Comparison of ENCODE assay signal across 12 mouse cellular contexts in the genomic region with DNA sequence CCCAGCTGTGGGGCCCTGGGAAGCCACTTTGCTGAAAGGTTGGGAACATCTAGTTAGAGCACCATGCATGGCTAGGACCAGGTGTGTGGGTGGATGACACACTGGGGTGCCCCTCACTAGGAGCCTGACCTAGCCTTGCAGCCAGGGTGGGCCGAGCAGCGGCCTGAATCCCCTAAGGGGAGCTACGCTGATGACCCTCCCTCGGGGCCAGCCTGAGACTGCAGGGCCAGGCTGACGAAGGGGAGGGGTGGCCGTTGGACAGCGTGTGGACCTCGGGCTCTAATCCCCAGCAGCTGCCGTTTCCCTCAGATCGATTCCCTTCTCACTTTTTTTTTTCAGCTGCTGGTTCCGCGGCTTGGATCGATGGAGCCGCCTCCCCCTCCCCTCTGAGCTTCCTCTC. TPM values are rescaled to one million over a fixed set of nuclear protein-coding genes. Genes with fewer than 3 reads are reported as not detected.
A peak's percentile ranks its signal among the peaks of the same experiment; 100 is the strongest.
DNase-seq lines count a peak whose midpoint lies in the region; ATAC-seq and TF ChIP-seq lines count a peak whose summit lies in the region.
"Had no signal": no experiment of that assay in that cellular context is flagged by ENCODE, and none has a peak within 500 bp of the region (broad histone marks: within the 10 kb centered on the region; RNA-seq: fewer than 3 reads in every experiment).

No protein-coding gene starts in this region.

- H3K27me3 ChIP-seq in intestine, embryonic 15.5 days (replicated peaks), result peaks cover 83% of the 10 kb centered on the region
- peaks cover 71% of the 10 kb centered on the region for H3K27me3 ChIP-seq in intestine, postnatal 0 days (replicated peaks; ENCODE audit: control insufficient read depth, insufficient read depth, low read length)
- H3K27me3 ChIP-seq in embryonic facial prominence, embryonic 13.5 days, result peaks cover 94% of the 10 kb centered on the region
- H3K27me3 ChIP-seq in limb, embryonic 10.5 days (ENCODE audit: low read depth, poor library complexity, severe bottlenecking), result peaks cover 98% of the 10 kb centered on the region
- peaks cover 35% of the 10 kb centered on the region for H3K27me3 ChIP-seq in neural tube, embryonic 11.5 days (ENCODE audit: control insufficient read depth, insufficient read depth, low read length)

- no peaks in the 10 kb centered on the region for H3K36me3 ChIP-seq in intestine, embryonic 15.5 days
- H3K36me3 ChIP-seq in intestine, postnatal 0 days (ENCODE audit: control insufficient read depth, insufficient read depth), result no peaks in the 10 kb centered on the region
- H3K36me3 ChIP-seq in embryonic facial prominence, embryonic 13.5 days, result no peaks in the 10 kb centered on the region
- H3K36me3 ChIP-seq in limb, embryonic 10.5 days, result no peaks in the 10 kb centered on the region
- no peaks in the 10 kb centered on the region for H3K36me3 ChIP-seq in neural tube, embryonic 11.5 days (ENCODE audit: control insufficient read depth, insufficient read depth, low read length)
- H3K36me3 ChIP-seq: heart, embryonic 15.5 days had no signal

- DNase-seq in limb, embryonic 10.5 days (ENCODE audit: low spot score), result peak; percentile 60
- no peak for DNase-seq in neural tube, embryonic 11.5 days (ENCODE audit: low spot score)
- DNase-seq in cerebellum, adult 18-20 months, result no peak
- no peak for DNase-seq in thymus, postnatal 0 days (ENCODE audit: low spot score)
- DNase-seq: lung, postnatal 10 days; right cerebral cortex, adult 18-20 months had no signal

- no peak overlapping the region for H3K4me3 ChIP-seq in intestine, embryonic 15.5 days (replicated peaks)
- no peak overlapping the region for H3K4me3 ChIP-seq in intestine, postnatal 0 days (ENCODE audit: low read depth, low read length)
- no peak overlapping the region for H3K4me3 ChIP-seq in embryonic facial prominence, embryonic 13.5 days
- H3K4me3 ChIP-seq in limb, embryonic 10.5 days, result peak overlapping the region; percentile 39
- H3K4me3 ChIP-seq in neural tube, embryonic 11.5 days (ENCODE audit: low read depth, low read length), result no peak overlapping the region
- H3K4me3 ChIP-seq: erythroblast, embryonic 14.5 days; heart, embryonic 15.5 days had no signal

- H3K4me2 ChIP-seq in intestine, embryonic 15.5 days (replicated peaks), result peak overlapping the region; percentile 19; the same call in 1 of the 2 replicates
- H3K4me2 ChIP-seq in intestine, postnatal 0 days (replicated peaks; ENCODE audit: low read depth), result no peak overlapping the region
- peak overlapping the region; percentile 9; the same call in 1 of the 2 replicates for H3K4me2 ChIP-seq in embryonic facial prominence, embryonic 13.5 days
- H3K4me2 ChIP-seq in neural tube, embryonic 11.5 days (ENCODE audit: low read depth), result peak overlapping the region; percentile 25
- H3K4me2 ChIP-seq: heart, embryonic 15.5 days had no signal

- no peaks in the 10 kb centered on the region for H3K9me3 ChIP-seq in intestine, embryonic 15.5 days
- no peaks in the 10 kb centered on the region for H3K9me3 ChIP-seq in intestine, postnatal 0 days (ENCODE audit: control insufficient read depth)
- no peaks in the 10 kb centered on the region for H3K9me3 ChIP-seq in embryonic facial prominence, embryonic 13.5 days
- H3K9me3 ChIP-seq in limb, embryonic 10.5 days (replicated peaks), result no peaks in the 10 kb centered on the region
- no peaks in the 10 kb centered on the region for H3K9me3 ChIP-seq in neural tube, embryonic 11.5 days (ENCODE audit: control insufficient read depth, low read length)
- H3K9me3 ChIP-seq: heart, embryonic 15.5 days had no signal

- H3K27ac ChIP-seq in intestine, embryonic 15.5 days, result no peak overlapping the region
- H3K27ac ChIP-seq in intestine, postnatal 0 days (ENCODE audit: low read depth, low read length), result no peak overlapping the region
- no peak overlapping the region for H3K27ac ChIP-seq in embryonic facial prominence, embryonic 13.5 days
- peak overlapping the region; percentile 70 for H3K27ac ChIP-seq in limb, embryonic 10.5 days
- H3K27ac ChIP-seq in neural tube, embryonic 11.5 days (ENCODE audit: low read depth, low read length), result peak overlapping the region; percentile 65
- H3K27ac ChIP-seq: heart, embryonic 15.5 days had no signal

- no peak overlapping the region; the same call in 1 of the 2 replicates for H3K9ac ChIP-seq in intestine, embryonic 15.5 days
- H3K9ac ChIP-seq in intestine, postnatal 0 days (ENCODE audit: low read depth, low read length), result no peak overlapping the region
- no peak overlapping the region for H3K9ac ChIP-seq in embryonic facial prominence, embryonic 13.5 days
- no peak overlapping the region for H3K9ac ChIP-seq in neural tube, embryonic 11.5 days (ENCODE audit: low read length)
- H3K9ac ChIP-seq: heart, embryonic 15.5 days had no signal

- TF ChIP-seq CTCF in intestine, postnatal 0 days (IDR thresholded peaks at IDR 0.05; ENCODE audit: low read depth), result no peak

- peaks cover 55% of the 10 kb centered on the region for H3K4me1 ChIP-seq in intestine, embryonic 15.5 days (replicated peaks)
- peaks cover 9% of the 10 kb centered on the region for H3K4me1 ChIP-seq in intestine, postnatal 0 days (replicated peaks; ENCODE audit: control insufficient read depth, insufficient read depth, low read length)
- peaks cover 77% of the 10 kb centered on the region for H3K4me1 ChIP-seq in embryonic facial prominence, embryonic 13.5 days
- H3K4me1 ChIP-seq in limb, embryonic 10.5 days, result peaks cover 100% of the 10 kb centered on the region
- H3K4me1 ChIP-seq in neural tube, embryonic 11.5 days (ENCODE audit: control insufficient read depth, insufficient read depth, low read length), result peaks cover 69% of the 10 kb centered on the region

- ATAC-seq in intestine, embryonic 15.5 days, result no peak
- ATAC-seq in intestine, postnatal 0 days, result no peak
- no peak for ATAC-seq in embryonic facial prominence, embryonic 13.5 days (ENCODE audit: insufficient number of reproducible peaks, insufficient read depth, low FRiP score, low TSS enrichment, low read depth)
- ATAC-seq in neural tube, embryonic 11.5 days (ENCODE audit: insufficient read depth, low FRiP score, low TSS enrichment), result no peak
- no peak for ATAC-seq in CD4-positive, CD25-positive, alpha-beta regulatory T cell, adult 4 months

- WGBS in intestine, embryonic 15.5 days, result 5% methylated on average over 14 of the region's 14 CpGs
- WGBS in intestine, postnatal 0 days, result 4% methylated on average over 14 of the region's 14 CpGs
- 2% methylated on average over 14 of the region's 14 CpGs for WGBS in embryonic facial prominence, embryonic 13.5 days
- WGBS in limb, embryonic 10.5 days, result under 1% methylated on average over 14 of the region's 14 CpGs
- WGBS in neural tube, embryonic 11.5 days, result under 1% methylated on average over 13 of the region's 14 CpGs

RNA-seq across cellular contexts. Expression of a gene that starts 1.3 kb away (rescaled TPM):
- polyA plus RNA-seq in intestine, embryonic 15.5 days (2015; fragmentation: Nextera tagmentation; extraction: Ambion mirVana), result 2.6 and 2.7 TPM in 2 replicates
- polyA plus RNA-seq in intestine, postnatal 0 days (2015; fragmentation: Nextera tagmentation; extraction: Ambion mirVana), result 0.97 and 1.2 TPM in 2 replicates
- polyA plus RNA-seq in embryonic facial prominence, embryonic 13.5 days (2015; fragmentation: Nextera tagmentation; extraction: Ambion mirVana), result 0.30 and 0.45 TPM in 2 replicates
- 0.31 and 0.59 TPM in 2 replicates for polyA plus RNA-seq in limb, embryonic 10.5 days (2016; fragmentation: Nextera tagmentation; extraction: Ambion mirVana)
- 2.3 and 2.9 TPM in 2 replicates for polyA plus RNA-seq in neural tube, embryonic 11.5 days (2014; fragmentation: Nextera tagmentation; extraction: Ambion mirVana)
- polyA plus RNA-seq in CD4-positive, CD25-positive, alpha-beta regulatory T cell, adult 4 months (2017; shearing (Covaris generic)), result not detected
- not detected in 2 replicates for polyA plus RNA-seq in thymus, postnatal 0 days (2015; fragmentation: Nextera tagmentation; extraction: Ambion mirVana)
- polyA plus RNA-seq: erythroblast, embryonic 14.5 days had no signal

RNA-seq across cellular contexts. Expression of a gene that starts 13.2 kb away (rescaled TPM):
- 98.9 and 103 TPM in 2 replicates for polyA plus RNA-seq in intestine, embryonic 15.5 days (2015; fragmentation: Nextera tagmentation; extraction: Ambion mirVana)
- 121 and 124 TPM in 2 replicates for polyA plus RNA-seq in intestine, postnatal 0 days (2015; fragmentation: Nextera tagmentation; extraction: Ambion mirVana)
- polyA plus RNA-seq in embryonic facial prominence, embryonic 13.5 days (2015; fragmentation: Nextera tagmentation; extraction: Ambion mirVana), result 74.2 and 83.0 TPM in 2 replicates
- 50.4 and 61.7 TPM in 2 replicates for polyA plus RNA-seq in limb, embryonic 10.5 days (2016; fragmentation: Nextera tagmentation; extraction: Ambion mirVana)
- polyA plus RNA-seq in neural tube, embryonic 11.5 days (2014; fragmentation: Nextera tagmentation; extraction: Ambion mirVana), result 62.5 and 64.2 TPM in 2 replicates
- 10 to 100 TPM; 57.0 to 91.3 TPM for polyA plus RNA-seq in CD4-positive, CD25-positive, alpha-beta regulatory T cell, adult 4 months (2017; shearing (Covaris generic))
- polyA plus RNA-seq in thymus, postnatal 0 days (2015; fragmentation: Nextera tagmentation; extraction: Ambion mirVana), result 51.4 and 58.5 TPM in 2 replicates

RNA-seq across cellular contexts. Expression of a gene that starts 30.2 kb away (rescaled TPM):
- polyA plus RNA-seq in intestine, embryonic 15.5 days (2015; fragmentation: Nextera tagmentation; extraction: Ambion mirVana), result 35.9 and 36.9 TPM in 2 replicates
- 21.8 and 22.3 TPM in 2 replicates for polyA plus RNA-seq in intestine, postnatal 0 days (2015; fragmentation: Nextera tagmentation; extraction: Ambion mirVana)
- polyA plus RNA-seq in embryonic facial prominence, embryonic 13.5 days (2015; fragmentation: Nextera tagmentation; extraction: Ambion mirVana), result 30.6 and 31.5 TPM in 2 replicates
- 23.7 and 28.8 TPM in 2 replicates for polyA plus RNA-seq in limb, embryonic 10.5 days (2016; fragmentation: Nextera tagmentation; extraction: Ambion mirVana)
- 27.1 and 27.2 TPM in 2 replicates for polyA plus RNA-seq in neural tube, embryonic 11.5 days (2014; fragmentation: Nextera tagmentation; extraction: Ambion mirVana)
- polyA plus RNA-seq in CD4-positive, CD25-positive, alpha-beta regulatory T cell, adult 4 months (2017; shearing (Covaris generic)), result 1 to 10 TPM; 5.2 to 5.6 TPM
- 10.7 and 11.4 TPM in 2 replicates for polyA plus RNA-seq in thymus, postnatal 0 days (2015; fragmentation: Nextera tagmentation; extraction: Ambion mirVana)

RNA-seq across cellular contexts. Expression of a gene that starts 30.4 kb away (rescaled TPM):
- polyA plus RNA-seq in intestine, embryonic 15.5 days (2015; fragmentation: Nextera tagmentation; extraction: Ambion mirVana), result 2.2 and 2.4 TPM in 2 replicates
- 1.3 and 1.6 TPM in 2 replicates for polyA plus RNA-seq in intestine, postnatal 0 days (2015; fragmentation: Nextera tagmentation; extraction: Ambion mirVana)
- 1.1 and 1.5 TPM in 2 replicates for polyA plus RNA-seq in embryonic facial prominence, embryonic 13.5 days (2015; fragmentation: Nextera tagmentation; extraction: Ambion mirVana)
- 0.35 and 0.69 TPM in 2 replicates for polyA plus RNA-seq in limb, embryonic 10.5 days (2016; fragmentation: Nextera tagmentation; extraction: Ambion mirVana)
- 12.3 and 13.7 TPM in 2 replicates for polyA plus RNA-seq in neural tube, embryonic 11.5 days (2014; fragmentation: Nextera tagmentation; extraction: Ambion mirVana)
- not detected for polyA plus RNA-seq in CD4-positive, CD25-positive, alpha-beta regulatory T cell, adult 4 months (2017; shearing (Covaris generic))
- 0.30 and 0.39 TPM in 2 replicates for polyA plus RNA-seq in thymus, postnatal 0 days (2015; fragmentation: Nextera tagmentation; extraction: Ambion mirVana)

RNA-seq across cellular contexts. Expression of a gene that starts 57.3 kb away (rescaled TPM):
- polyA plus RNA-seq in intestine, embryonic 15.5 days (2015; fragmentation: Nextera tagmentation; extraction: Ambion mirVana), result 70.3 and 70.5 TPM in 2 replicates
- polyA plus RNA-seq in intestine, postnatal 0 days (2015; fragmentation: Nextera tagmentation; extraction: Ambion mirVana), result 17.1 and 17.6 TPM in 2 replicates
- 62.3 and 67.1 TPM in 2 replicates for polyA plus RNA-seq in embryonic facial prominence, embryonic 13.5 days (2015; fragmentation: Nextera tagmentation; extraction: Ambion mirVana)
- polyA plus RNA-seq in limb, embryonic 10.5 days (2016; fragmentation: Nextera tagmentation; extraction: Ambion mirVana), result 68.0 and 75.5 TPM in 2 replicates
- 44.8 and 48.3 TPM in 2 replicates for polyA plus RNA-seq in neural tube, embryonic 11.5 days (2014; fragmentation: Nextera tagmentation; extraction: Ambion mirVana)
- polyA plus RNA-seq in CD4-positive, CD25-positive, alpha-beta regulatory T cell, adult 4 months (2017; shearing (Covaris generic)), result not detected
- polyA plus RNA-seq in thymus, postnatal 0 days (2015; fragmentation: Nextera tagmentation; extraction: Ambion mirVana), result 9.9 and 10.2 TPM in 2 replicates

Comparison
In these comparisons a context has a peak if more than half of its experiments do, and no peak if none do; other contexts are left out.
1. H3K27ac ChIP-seq: peak in limb, embryonic 10.5 days (single experiment) and neural tube, embryonic 11.5 days (single experiment); none in intestine, embryonic 15.5 days (single experiment), intestine, postnatal 0 days (single experiment) and embryonic facial prominence, embryonic 13.5 days (single experiment).